Mouse (Mus musculus) neural tube, embryonic 11.5 days (tissue): Measurements from ENCODE around the gene Ypel3. TPM values are rescaled to one million over a fixed set of nuclear protein-coding genes. Genes with fewer than 3 reads are reported as not detected.
A peak's percentile ranks its signal among the peaks of the same experiment; 100 is the strongest.

Experiments
- ATAC-seq: fragments of 200-750 bp; cut with Nextera tagmentation; 2 replicates; pipeline ENCODE4 v1.8.0; 2017; ENCODE audit warnings: moderate number of reproducible peaks, mild to moderate bottlenecking, moderate TSS enrichment, moderate library complexity; ENCODE audit not compliant: insufficient read depth, low FRiP score, low TSS enrichment
- DNase-seq: peaks from one replicate; pipeline ENCODE4 v3.0.0-alpha.2; 2015; ENCODE audit warnings: low spot score
- H3K27ac ChIP-seq: fragments of 300-500 bp; sonication (generic); 2 replicates; pipeline ENCODE4 v1.5.1; 2014; ENCODE audit warnings: low read depth, mild to moderate bottlenecking, low read length
- H3K27me3 ChIP-seq: fragments of 300-500 bp; sonication (generic); 2 replicates; pipeline ENCODE4 v1.6.1; 2014; ENCODE audit warnings: mild to moderate bottlenecking, low read length, mixed read lengths; ENCODE audit not compliant: control insufficient read depth, insufficient read depth
- H3K36me3 ChIP-seq: fragments of 300-500 bp; sonication (generic); 2 replicates; pipeline ENCODE4 v1.6.1; 2014; ENCODE audit warnings: mild to moderate bottlenecking, low read length, moderate library complexity, mixed read lengths; ENCODE audit not compliant: control insufficient read depth, insufficient read depth
- H3K4me1 ChIP-seq: fragments of 300-500 bp; sonication (generic); 2 replicates; pipeline ENCODE4 v1.6.1; 2014; ENCODE audit warnings: low read length, mixed read lengths; ENCODE audit not compliant: control insufficient read depth, insufficient read depth
- H3K4me2 ChIP-seq: fragments of 300-500 bp; sonication (generic); 2 replicates; pipeline ENCODE4 v1.6.1; 2014; ENCODE audit warnings: low read depth, mild to moderate bottlenecking, moderate library complexity
- H3K4me3 ChIP-seq: fragments of 300-500 bp; sonication (generic); 2 replicates; pipeline ENCODE4 v1.5.1; 2014; ENCODE audit warnings: low read depth, low read length
- H3K9ac ChIP-seq: fragments of 300-500 bp; sonication (generic); 2 replicates; pipeline ENCODE4 v1.6.1; 2014; ENCODE audit warnings: mild to moderate bottlenecking, low read length
- H3K9me3 ChIP-seq: fragments of 300-500 bp; sonication (generic); 2 replicates; pipeline ENCODE4 v1.6.1; 2016; ENCODE audit warnings: low read length; ENCODE audit not compliant: control insufficient read depth
- WGBS: fragments of 180-500 bp; shearing (Covaris S2); extraction: QIAGEN DNeasy Blood & Tissue Kit; methylation state at CpG from one replicate; pipeline ENCODE4 v1.1.7; 2014; 5-methylcytosine and 5-hydroxymethylcytosine counted together
- polyA plus RNA-seq: library from polyadenylated mRNA; unstranded; fragments of >200 nt; fragmentation: Nextera tagmentation; extraction: Ambion mirVana; gene quantifications from 2 replicates; pipeline ENCODE4 v1.2.1, GENCODE M21; 2014

Ypel3 gene
- polyA plus RNA-seq, 1 experiment from 2014 or later, result 121 TPM

DNA sequence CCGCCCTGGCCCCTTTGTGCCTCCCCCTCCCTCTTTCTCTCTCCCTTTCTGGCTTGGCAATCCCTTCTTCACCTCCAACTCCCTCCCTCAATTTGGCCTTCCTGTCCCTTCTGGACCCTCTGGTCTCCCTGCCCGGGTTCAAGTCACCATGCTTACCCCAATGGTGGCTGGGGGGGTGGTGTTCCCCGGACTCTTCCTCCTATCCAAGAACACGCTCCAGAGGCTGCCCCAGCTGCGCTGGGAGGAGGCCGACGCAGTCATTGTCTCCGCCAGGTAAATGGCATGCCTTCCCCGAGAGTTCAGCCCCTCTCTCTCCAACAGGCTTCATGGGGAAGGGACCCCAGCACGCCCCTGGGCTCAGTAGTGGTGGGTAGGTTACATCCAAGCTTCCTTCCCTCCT lies 47.2 kb downstream of the Ypel3 start:
- Histone ChIP-seq H3K4me3 (peak overlapping the region; percentile 46), H3K9ac (peak overlapping the region; percentile 71), H3K4me1 (peaks cover 12% of the 10 kb centered on the region), H3K27me3 (peaks cover 5% of the 10 kb centered on the region; the same call in 1 of the 2 replicates), H3K9me3 (no peaks in the 10 kb centered on the region), H3K36me3 (no peaks in the 10 kb centered on the region), H3K27ac (0 out of 2 replicates have a peak overlapping the region, but pooled peaks have one; percentile 62), H3K4me2 (peak overlapping the region; percentile 75)
- ATAC-seq (0 out of 2 replicates have a peak, but pooled peaks have one; percentile 2), DNase-seq (no peak)
- 10% methylated on average over 10 of the region's 10 CpGs for WGBS

DNA sequence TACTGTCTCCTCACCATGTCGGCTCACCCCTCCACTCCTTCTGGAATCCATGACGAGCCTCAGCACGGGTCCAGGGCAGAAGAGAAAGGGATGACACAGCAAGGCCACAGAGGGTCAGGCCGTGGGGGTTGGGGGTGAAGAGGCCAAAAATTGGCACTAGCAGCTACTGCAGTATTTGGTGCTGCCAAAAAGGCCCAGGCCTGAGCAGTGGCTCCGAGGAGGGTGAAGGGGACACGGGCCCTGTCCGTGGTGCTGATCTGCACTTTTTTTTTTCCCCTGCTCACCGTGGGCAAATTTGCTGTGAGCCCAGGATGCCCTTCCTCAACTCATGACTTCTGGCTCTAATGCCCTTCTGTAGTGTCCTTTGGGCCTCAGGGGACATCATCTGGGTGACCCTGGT lies 48.6 kb downstream of the Ypel3 start:
- DNase-seq (peak; percentile 47), ATAC-seq (no peak)
- Histone ChIP-seq H3K4me2 (no peak overlapping the region), H3K4me1 (peaks cover 12% of the 10 kb centered on the region), H3K36me3 (no peaks in the 10 kb centered on the region), H3K9ac (no peak overlapping the region), H3K27me3 (peaks cover 5% of the 10 kb centered on the region; the same call in 1 of the 2 replicates), H3K9me3 (no peaks in the 10 kb centered on the region), H3K4me3 (no peak overlapping the region), H3K27ac (no peak overlapping the region)
- WGBS, result 19% methylated on average over 8 of the region's 8 CpGs

DNA sequence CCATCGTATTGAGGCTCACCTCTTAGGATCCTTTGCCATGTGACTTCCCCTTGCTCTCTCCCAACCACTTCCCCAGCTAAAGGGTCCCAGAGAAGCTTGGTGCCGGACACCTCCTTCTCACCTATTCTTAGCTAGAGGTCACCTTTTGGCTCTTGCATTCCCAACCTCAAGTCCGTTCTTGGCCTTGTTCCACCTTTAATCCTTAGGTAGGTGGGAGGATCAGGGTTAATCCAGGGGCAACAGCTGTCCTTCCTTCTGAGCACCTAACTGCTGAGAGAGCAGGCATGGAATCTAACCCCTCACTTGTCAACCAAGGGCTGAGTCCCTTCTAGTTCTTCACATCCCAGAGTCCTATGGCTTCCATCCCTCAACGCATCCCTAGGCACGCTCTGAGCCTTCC lies 49.2 kb downstream of the Ypel3 start:
- ATAC-seq (no peak), DNase-seq (no peak)
- no peaks in the 10 kb centered on the region for H3K36me3 ChIP-seq
- H3K9me3 ChIP-seq, result no peaks in the 10 kb centered on the region
- H3K27ac ChIP-seq, result no peak overlapping the region
- H3K4me2 ChIP-seq, result no peak overlapping the region
- WGBS, result 72% methylated on average over 5 of the region's 5 CpGs
- peaks cover 12% of the 10 kb centered on the region for H3K4me1 ChIP-seq
- H3K4me3 ChIP-seq, result no peak overlapping the region
- H3K27me3 ChIP-seq, result peaks cover 5% of the 10 kb centered on the region; the same call in 1 of the 2 replicates
- H3K9ac ChIP-seq, result no peak overlapping the region

Other genes starting within 250 kb of the Ypel3 start
- gene Eif3c, start 210.5 kb upstream of the Ypel3 start, polyA plus RNA-seq, result 188 and 191 TPM in 2 replicates
- 0.54 and 0.60 TPM in 2 replicates for gene Apobr, start 192.0 kb upstream of the Ypel3 start, polyA plus RNA-seq
- gene Cln3, start 191.1 kb upstream of the Ypel3 start, polyA plus RNA-seq, result 19.8 and 21.7 TPM in 2 replicates
- gene Il27, start 182.0 kb upstream of the Ypel3 start, polyA plus RNA-seq, result not detected in 2 replicates
- 1.1 and 1.4 TPM in 2 replicates for gene Nupr1, start 146.1 kb upstream of the Ypel3 start, polyA plus RNA-seq
- 47.8 and 63.1 TPM in 2 replicates for gene Sgf29, start 127.6 kb upstream of the Ypel3 start, polyA plus RNA-seq
- not detected in 2 replicates for gene Sult1a1, start 100.5 kb upstream of the Ypel3 start, polyA plus RNA-seq
- gene Bola2, start 81.6 kb upstream of the Ypel3 start, polyA plus RNA-seq, result 159 and 165 TPM in 2 replicates
- 10.6 and 11.7 TPM in 2 replicates for gene Slx1b, start 81.2 kb upstream of the Ypel3 start, polyA plus RNA-seq
- 50.6 and 52.5 TPM in 2 replicates for gene Coro1a, start 69.2 kb upstream of the Ypel3 start, polyA plus RNA-seq
- gene Mapk3, start 17.4 kb upstream of the Ypel3 start, polyA plus RNA-seq, result 55.3 and 58.0 TPM in 2 replicates
- gene Gdpd3, start 10.6 kb upstream of the Ypel3 start, polyA plus RNA-seq, result 1.2 and 1.5 TPM in 2 replicates
- gene Tbx6, start 4.5 kb downstream of the Ypel3 start, polyA plus RNA-seq, result 0.38 and 0.64 TPM in 2 replicates
- gene Ppp4c, start 15.5 kb downstream of the Ypel3 start, polyA plus RNA-seq, result 318 and 344 TPM in 2 replicates
- gene Fam57b, start 20.7 kb downstream of the Ypel3 start, polyA plus RNA-seq, result 14.3 and 14.4 TPM in 2 replicates
- not detected in 2 replicates for gene 4930451I11Rik, start 54.7 kb downstream of the Ypel3 start, polyA plus RNA-seq
- 4.4 and 5.6 TPM in 2 replicates for gene Doc2a, start 70.5 kb downstream of the Ypel3 start, polyA plus RNA-seq
- gene Hirip3, start 85.0 kb downstream of the Ypel3 start, polyA plus RNA-seq, result 21.0 and 23.4 TPM in 2 replicates
- 91.8 and 96.3 TPM in 2 replicates for gene Ino80e, start 85.4 kb downstream of the Ypel3 start, polyA plus RNA-seq
- 33.2 and 34.0 TPM in 2 replicates for gene Taok2, start 107.7 kb downstream of the Ypel3 start, polyA plus RNA-seq
- 19.7 and 20.0 TPM in 2 replicates for gene Tmem219, start 146.0 kb downstream of the Ypel3 start, polyA plus RNA-seq
- gene Kctd13, start 151.9 kb downstream of the Ypel3 start, polyA plus RNA-seq, result 33.4 and 35.6 TPM in 2 replicates
- 0.82 and 0.87 TPM in 2 replicates for gene Asphd1, start 172.6 kb downstream of the Ypel3 start, polyA plus RNA-seq
- 10.0 and 13.5 TPM in 2 replicates for gene Sez6l2, start 173.6 kb downstream of the Ypel3 start, polyA plus RNA-seq
- gene Cdipt, start 199.0 kb downstream of the Ypel3 start, polyA plus RNA-seq, result 79.1 and 80.3 TPM in 2 replicates
- 0.47 and 1.1 TPM in 2 replicates for gene Cdiptos, start 199.1 kb downstream of the Ypel3 start, polyA plus RNA-seq
- gene Mvp, start 237.7 kb downstream of the Ypel3 start, polyA plus RNA-seq, result 3.0 and 4.2 TPM in 2 replicates
- 1.1 TPM in 1 of 2 replicates, not detected in the other for gene Pagr1b, start 239.5 kb downstream of the Ypel3 start, polyA plus RNA-seq
- 99.6 and 105 TPM in 2 replicates for gene Pagr1a, start 240.4 kb downstream of the Ypel3 start, polyA plus RNA-seq
- gene Gm42742, start 244.1 kb downstream of the Ypel3 start, polyA plus RNA-seq, result 14.3 and 19.4 TPM in 2 replicates
- 6.2 and 6.9 TPM in 2 replicates for gene Prrt2, start 244.3 kb downstream of the Ypel3 start, polyA plus RNA-seq